Mouse (Mus musculus): ENCODE results near the gene Dok1. TPM values are rescaled to one million over a fixed set of nuclear protein-coding genes. Genes with fewer than 3 reads are reported as not detected.
A peak's percentile ranks its signal among the peaks of the same experiment; 100 is the strongest.

Gene Dok1
- total RNA-seq, 1 experiment from 2014 or later, result 39.6 TPM

DNA sequence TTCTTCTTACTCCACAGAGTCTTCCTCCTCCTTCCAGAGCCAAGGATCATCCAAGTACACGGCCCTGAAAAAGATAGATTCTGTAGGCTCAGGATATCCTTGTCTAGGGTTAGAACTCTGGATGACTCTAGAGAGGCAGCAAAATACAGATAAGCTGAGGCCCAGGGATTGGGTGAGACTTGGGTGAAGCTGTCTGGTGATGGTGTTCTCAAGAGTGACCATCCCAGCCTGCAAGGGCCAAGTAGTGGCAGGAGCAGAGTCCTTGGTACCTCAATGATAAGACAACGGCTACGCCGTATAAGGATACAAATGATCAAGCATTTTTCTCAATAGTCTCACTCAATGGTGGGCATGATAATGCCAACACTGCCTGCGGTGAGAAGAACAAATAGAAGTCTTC lies 29.4 kb downstream of the Dok1 start:
- no peak for ATAC-seq (replicated peaks in 1 of 2; ENCODE audit: insufficient read depth in 1 of 2, low FRiP score in 2 of 2, low TSS enrichment in 1 of 2, low read depth in 1 of 2, poor library complexity in 2 of 2, severe bottlenecking in 2 of 2)

DNA sequence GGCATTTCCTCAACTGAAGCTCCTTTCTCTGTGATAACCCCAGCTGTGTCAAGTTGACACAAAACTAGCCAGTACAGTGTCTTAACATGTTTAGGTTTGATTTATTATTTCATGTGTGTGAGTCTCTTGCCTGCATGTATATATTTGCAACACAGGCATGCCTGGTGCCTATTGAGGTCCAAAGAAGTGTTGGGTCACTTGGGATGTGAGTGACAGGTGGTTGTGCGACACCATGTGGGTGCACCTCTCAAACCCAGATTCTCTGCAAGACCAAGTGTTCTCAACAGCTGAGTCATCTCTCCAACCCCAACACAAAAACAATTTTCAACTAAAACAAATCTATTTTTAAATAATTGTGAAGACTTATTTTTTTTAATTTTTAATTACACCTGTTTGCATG lies 30.2 kb downstream of the Dok1 start:
- no peak for ATAC-seq (replicated peaks in 1 of 2; ENCODE audit: insufficient read depth in 1 of 2, low FRiP score in 2 of 2, low TSS enrichment in 1 of 2, low read depth in 1 of 2, poor library complexity in 2 of 2, severe bottlenecking in 2 of 2)

DNA sequence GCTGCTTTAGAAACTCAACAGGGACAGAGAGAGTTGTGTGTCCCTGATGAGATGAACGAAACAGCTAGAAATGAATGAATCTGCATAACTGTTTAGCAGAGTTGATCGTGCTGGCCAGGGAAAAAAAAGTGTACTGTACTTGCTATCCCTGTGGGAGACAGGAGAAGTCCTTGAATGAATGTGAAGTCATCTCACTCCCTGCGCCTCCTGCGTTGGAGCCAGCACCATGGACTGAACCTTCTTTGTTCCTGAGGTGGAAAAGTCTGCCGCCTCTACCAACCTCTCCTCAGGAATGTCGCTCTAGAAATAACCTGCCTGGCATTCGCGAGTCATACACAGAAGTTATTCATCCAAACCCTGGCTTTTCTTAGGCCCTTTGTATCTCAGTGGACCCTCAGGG lies 33.3 kb downstream of the Dok1 start:
- ATAC-seq (replicated peaks in 1 of 2; ENCODE audit: insufficient read depth in 1 of 2, low FRiP score in 2 of 2, low TSS enrichment in 1 of 2, low read depth in 1 of 2, poor library complexity in 2 of 2, severe bottlenecking in 2 of 2), result no peak

DNA sequence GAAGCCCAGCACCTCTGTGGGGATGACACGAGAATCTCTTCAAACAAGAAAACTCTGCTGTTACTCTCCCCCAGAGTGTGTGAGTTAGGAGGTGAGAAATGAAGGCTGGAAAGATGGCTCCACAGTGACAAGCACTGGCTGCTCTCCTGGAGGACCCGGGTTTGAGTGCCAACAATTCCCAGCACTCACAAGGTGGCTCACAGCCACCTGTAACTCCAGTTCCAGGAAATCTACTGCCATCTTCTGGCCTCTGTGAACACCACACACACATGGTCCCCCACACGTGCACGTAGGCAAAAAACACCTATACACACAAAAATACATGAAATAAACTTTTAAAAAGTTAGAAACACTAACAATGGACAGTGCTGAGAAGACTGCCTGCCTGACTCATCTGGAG lies 34.9 kb downstream of the Dok1 start:
- ATAC-seq (replicated peaks in 1 of 2; ENCODE audit: insufficient read depth in 1 of 2, low FRiP score in 2 of 2, low TSS enrichment in 1 of 2, low read depth in 1 of 2, poor library complexity in 2 of 2, severe bottlenecking in 2 of 2), result no peak

DNA sequence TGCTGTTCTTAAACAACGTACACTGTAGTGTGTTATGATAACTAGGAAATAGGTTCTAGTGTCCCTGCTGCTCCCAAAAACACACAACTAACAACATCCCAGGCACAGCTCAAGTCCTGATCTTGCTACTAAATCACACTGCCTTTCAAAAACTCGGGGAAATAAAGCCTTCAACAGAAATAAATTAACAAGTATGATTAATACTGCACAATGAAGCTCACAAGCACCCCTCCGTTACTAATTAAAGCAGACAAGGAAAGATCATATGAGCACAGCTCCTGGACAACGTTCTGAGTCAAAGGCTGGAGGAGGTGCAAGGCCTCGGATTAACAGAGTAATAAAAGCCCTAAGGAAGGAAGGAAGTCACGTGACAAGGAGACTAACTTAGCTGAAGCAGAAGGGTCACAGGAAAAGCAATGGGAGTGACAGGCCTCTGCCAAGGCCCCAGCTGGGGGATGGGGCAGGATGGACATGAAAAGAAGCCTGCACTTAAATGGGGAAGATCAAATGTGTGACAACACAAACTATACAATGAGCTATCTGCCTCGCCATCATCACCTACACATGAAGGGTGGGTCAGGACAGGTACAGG lies 35.7 kb downstream of the Dok1 start:
- 0 out of 4 replicates have a peak, but pooled peaks of 1 of the 2 experiments have one; percentile 5 for ATAC-seq (replicated peaks in 1 of 2; ENCODE audit: insufficient read depth in 1 of 2, low FRiP score in 2 of 2, low TSS enrichment in 1 of 2, low read depth in 1 of 2, poor library complexity in 2 of 2, severe bottlenecking in 2 of 2)

DNA sequence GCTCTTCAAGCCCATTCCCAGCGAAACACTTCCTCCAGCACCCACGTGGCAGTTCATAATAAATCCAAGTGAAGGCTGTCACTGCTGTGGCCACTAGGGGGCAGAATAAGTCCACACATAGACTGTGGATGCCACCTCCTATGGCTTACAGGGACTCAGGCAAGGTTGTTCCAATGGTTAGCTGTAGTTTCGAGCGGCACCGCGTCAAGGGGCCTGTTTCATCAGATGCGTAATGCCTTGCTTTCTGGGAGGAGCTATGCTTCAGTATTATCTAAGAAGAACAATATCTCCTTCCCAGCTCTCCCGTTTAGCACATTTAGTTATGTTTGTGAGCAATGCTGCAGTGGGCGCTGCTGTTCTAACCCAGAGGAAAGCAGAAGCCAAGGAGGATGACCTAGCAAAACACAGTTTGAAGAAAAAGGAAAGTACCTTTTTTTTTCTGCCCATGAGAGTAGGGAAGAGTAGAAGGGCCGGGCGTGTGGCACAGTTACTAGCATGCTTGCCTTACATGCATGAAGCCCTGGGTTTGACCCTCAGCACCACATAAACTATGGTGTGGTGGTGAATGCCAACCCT lies 36.4 kb downstream of the Dok1 start:
- ATAC-seq (replicated peaks in 1 of 2; ENCODE audit: insufficient read depth in 1 of 2, low FRiP score in 2 of 2, low TSS enrichment in 1 of 2, low read depth in 1 of 2, poor library complexity in 2 of 2, severe bottlenecking in 2 of 2), result peak; percentile 92 to 97

DNA sequence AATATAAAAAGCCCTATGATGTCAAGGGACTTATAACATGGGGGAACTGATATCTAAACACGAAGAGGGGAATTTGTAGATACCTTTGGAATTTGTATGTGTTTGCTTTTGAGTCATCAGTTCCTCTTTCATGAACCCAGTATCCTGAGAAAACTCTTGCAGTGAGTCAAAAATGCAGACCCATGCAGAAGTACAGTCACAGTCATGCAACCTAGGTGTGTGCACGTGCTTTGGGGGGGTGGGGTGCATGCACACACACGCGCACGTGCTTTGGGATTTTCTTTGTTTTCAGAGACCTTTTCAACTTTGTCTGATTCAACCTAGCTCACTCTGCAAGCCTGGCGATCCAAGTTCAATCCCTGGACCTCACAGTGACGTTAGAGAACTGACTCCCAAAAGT lies 38.9 kb downstream of the Dok1 start:
- no peak for ATAC-seq (replicated peaks in 1 of 2; ENCODE audit: insufficient read depth in 1 of 2, low FRiP score in 2 of 2, low TSS enrichment in 1 of 2, low read depth in 1 of 2, poor library complexity in 2 of 2, severe bottlenecking in 2 of 2)

DNA sequence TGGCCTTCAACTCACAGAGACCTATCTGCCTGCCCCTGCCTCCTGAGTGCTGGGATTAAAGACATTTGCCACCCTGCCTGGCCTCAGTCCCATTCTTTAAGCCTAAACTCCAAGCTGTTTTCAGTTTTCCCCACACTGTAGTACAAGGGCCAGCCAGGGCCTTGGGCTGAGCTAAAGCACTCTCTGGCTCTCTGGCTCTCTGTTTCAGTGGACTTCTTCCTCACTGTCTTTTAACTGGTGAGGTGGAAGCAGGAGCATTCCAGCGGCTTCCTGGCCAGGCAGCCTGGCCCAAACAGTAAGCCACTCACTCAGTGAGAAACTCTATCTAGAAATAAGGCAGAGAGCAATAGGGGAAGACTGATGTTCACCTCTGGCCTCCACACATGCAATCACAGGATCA lies 39.6 kb downstream of the Dok1 start:
- no peak for ATAC-seq (replicated peaks in 1 of 2; ENCODE audit: insufficient read depth in 1 of 2, low FRiP score in 2 of 2, low TSS enrichment in 1 of 2, low read depth in 1 of 2, poor library complexity in 2 of 2, severe bottlenecking in 2 of 2)

DNA sequence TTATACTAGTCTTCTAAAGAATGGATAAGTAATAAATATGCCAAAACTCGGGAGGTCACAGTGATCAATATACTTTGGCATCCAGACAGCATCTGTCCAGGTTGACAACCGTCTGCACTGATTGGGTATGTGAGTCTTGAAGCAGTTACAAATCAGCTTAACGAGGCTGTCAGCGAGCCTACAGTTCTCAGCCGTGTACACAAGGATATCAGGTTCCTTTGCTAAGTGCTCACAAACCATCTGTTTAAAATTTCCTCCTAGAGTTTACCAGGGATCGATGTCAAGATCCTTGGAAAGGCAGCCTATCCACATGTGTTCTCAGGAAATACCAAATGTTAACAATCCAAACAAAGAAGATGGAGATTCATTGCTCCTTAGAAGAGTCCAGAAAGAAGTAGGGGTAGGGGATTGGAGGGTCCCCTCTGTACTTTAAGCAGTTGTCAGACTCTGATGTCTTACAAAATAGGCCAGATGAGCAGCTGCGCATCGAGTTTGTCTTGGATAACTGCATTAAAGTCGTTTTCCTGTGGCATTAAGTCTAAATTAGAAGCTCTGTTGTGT lies 45.8 kb downstream of the Dok1 start:
- no peak for ATAC-seq (replicated peaks in 1 of 2; ENCODE audit: insufficient read depth in 1 of 2, low FRiP score in 2 of 2, low TSS enrichment in 1 of 2, low read depth in 1 of 2, poor library complexity in 2 of 2, severe bottlenecking in 2 of 2)

Other genes with a start within 250 kb of the Dok1 start
- 0.13 and 0.55 TPM in 2 replicates for gene Sema4f, start 93.7 kb downstream of the Dok1 start, total RNA-seq (2017)
- 1.2 and 2.6 TPM in 2 replicates for gene M1ap, start 86.6 kb downstream of the Dok1 start, total RNA-seq (2017)
- 1.3 and 2.2 TPM in 2 replicates for gene Loxl3, start 702 bp upstream of the Dok1 start, total RNA-seq (2017)
- 114 and 124 TPM in 2 replicates for gene Aup1, start 21.1 kb upstream of the Dok1 start, total RNA-seq (2017)
- gene Htra2, start 21.8 kb upstream of the Dok1 start, total RNA-seq (2017), result 42.7 and 43.3 TPM in 2 replicates
- gene Dqx1, start 24.4 kb upstream of the Dok1 start, total RNA-seq (2017), result 0.13 and 0.25 TPM in 2 replicates
- not detected in 2 replicates for gene Tlx2, start 36.8 kb upstream of the Dok1 start, total RNA-seq (2017)
- gene Pcgf1, start 44.4 kb upstream of the Dok1 start, total RNA-seq (2017), result 24.2 and 24.6 TPM in 2 replicates
- 1.5 TPM in 1 of 2 replicates, not detected in the other for gene Lbx2, start 52.9 kb upstream of the Dok1 start, total RNA-seq (2017)
- gene Ccdc142, start 68.1 kb upstream of the Dok1 start, total RNA-seq (2017), result 0.45 and 2.3 TPM in 2 replicates
- gene Gm42688, start 68.1 kb upstream of the Dok1 start, total RNA-seq (2017), result 2.4 and 4.1 TPM in 2 replicates
- gene Mrpl53, start 75.6 kb upstream of the Dok1 start, total RNA-seq (2017), result 8.4 and 19.3 TPM in 2 replicates
- 57.8 and 60.4 TPM in 2 replicates for gene Mogs, start 82.0 kb upstream of the Dok1 start, total RNA-seq (2017)
- 148 and 226 TPM in 2 replicates for gene Wbp1, start 88.1 kb upstream of the Dok1 start, total RNA-seq (2017)
- gene Ino80b, start 92.0 kb upstream of the Dok1 start, total RNA-seq (2017), result 31.1 and 42.3 TPM in 2 replicates
- 7.1 and 12.4 TPM in 2 replicates for gene Rtkn, start 102.0 kb upstream of the Dok1 start, total RNA-seq (2017)
- 0.20 and 0.31 TPM in 2 replicates for gene Wdr54, start 122.9 kb upstream of the Dok1 start, total RNA-seq (2017)
- 0.35 TPM in 1 of 2 replicates, not detected in the other for gene 1700003E16Rik, start 122.9 kb upstream of the Dok1 start, total RNA-seq (2017)
- gene Dctn1, start 132.4 kb upstream of the Dok1 start, total RNA-seq (2017), result 50.5 and 70.9 TPM in 2 replicates
- not detected in 2 replicates for gene Slc4a5, start 186.4 kb upstream of the Dok1 start, total RNA-seq (2017)

All from hematopoietic stem cell, adult 5-6 weeks (primary cell).